Mouse (Mus musculus): Measurements from ENCODE around the gene Arhgap44. TPM values are rescaled to one million over a fixed set of nuclear protein-coding genes. Genes with fewer than 3 reads are reported as not detected.

Arhgap44 gene
- polyA plus RNA-seq (2015; fragmentation: Nextera tagmentation; extraction: Ambion mirVana) = 16.4 and 18.3 TPM in 2 replicates

GRCm38 (mm10) chr11:65162767-65163120 is at the start of gene Arhgap44:
Gene Arhgap44 (minus strand): TSS chr11:65162961.
- Histone ChIP-seq H3K4me3 (ENCODE audit: low read length) (peak within 1 kb of the TSS; percentile 94), H3K9ac (ENCODE audit: low read length) (peak within 1 kb of the TSS; percentile 90), H3K36me3 (ENCODE audit: control insufficient read depth, insufficient read depth, low read length) (no peaks in the 10 kb centered on the region), H3K4me2 (ENCODE audit: low read depth, low read length) (peak within 1 kb of the TSS; percentile 78), H3K27me3 (ENCODE audit: control insufficient read depth, insufficient read depth, low read depth, low read length) (no peaks in the 10 kb centered on the region), H3K9me3 (ENCODE audit: control insufficient read depth, low read length) (no peaks in the 10 kb centered on the region), H3K4me1 (replicated peaks; ENCODE audit: control insufficient read depth, insufficient read depth, low read length) (0 out of 2 replicates have a peak, but pooled peaks cover 5% of the 10 kb centered on the region), H3K27ac (ENCODE audit: low read length) (peak within 1 kb of the TSS; percentile 93)
- peak; percentile 87 for ATAC-seq (ENCODE audit: low read depth)
- WGBS = 0% methylated on average over 27 of the region's 27 CpGs

GRCm38 (mm10) chr11:65211701-65212100 is 48.9 kb upstream of the Arhgap44 start:
- 40% methylated on average over 6 of the region's 6 CpGs for WGBS
- no peaks in the 10 kb centered on the region for H3K27me3 ChIP-seq (ENCODE audit: control insufficient read depth, insufficient read depth, low read depth, low read length)
- ATAC-seq (ENCODE audit: low read depth) = peak; percentile 47; the same call in 1 of the 2 replicates
- no peaks in the 10 kb centered on the region for H3K9me3 ChIP-seq (ENCODE audit: control insufficient read depth, low read length)
- H3K27ac ChIP-seq (ENCODE audit: low read length) = no peak overlapping the region
- no peaks in the 10 kb centered on the region for H3K36me3 ChIP-seq (ENCODE audit: control insufficient read depth, insufficient read depth, low read length)
- H3K4me1 ChIP-seq (replicated peaks; ENCODE audit: control insufficient read depth, insufficient read depth, low read length) = peaks cover 9% of the 10 kb centered on the region
- H3K4me3 ChIP-seq (ENCODE audit: low read length) = no peak overlapping the region
- no peak overlapping the region for H3K9ac ChIP-seq (ENCODE audit: low read length)
- no peak overlapping the region for H3K4me2 ChIP-seq (ENCODE audit: low read depth, low read length)

GRCm38 (mm10) chr11:65209441-65209840 is 46.7 kb upstream of the Arhgap44 start:
- H3K27ac ChIP-seq (ENCODE audit: low read length) = no peak overlapping the region
- no peaks in the 10 kb centered on the region for H3K9me3 ChIP-seq (ENCODE audit: control insufficient read depth, low read length)
- peaks cover 2% of the 10 kb centered on the region; the same call in 1 of the 2 replicates for H3K4me1 ChIP-seq (replicated peaks; ENCODE audit: control insufficient read depth, insufficient read depth, low read length)
- H3K27me3 ChIP-seq (ENCODE audit: control insufficient read depth, insufficient read depth, low read depth, low read length) = no peaks in the 10 kb centered on the region
- 0 out of 2 replicates have a peak, but pooled peaks have one; percentile 24 for ATAC-seq (ENCODE audit: low read depth)
- no peak overlapping the region for H3K9ac ChIP-seq (ENCODE audit: low read length)
- H3K36me3 ChIP-seq (ENCODE audit: control insufficient read depth, insufficient read depth, low read length) = no peaks in the 10 kb centered on the region
- no peak overlapping the region for H3K4me2 ChIP-seq (ENCODE audit: low read depth, low read length)
- no peak overlapping the region for H3K4me3 ChIP-seq (ENCODE audit: low read length)
- 33% methylated on average over 6 of the region's 6 CpGs for WGBS

- Histone ChIP-seq H3K36me3 (ENCODE audit: control insufficient read depth, insufficient read depth, low read length) (no peaks in the 10 kb centered on the region; the same call in 1 of the 2 replicates), H3K27me3 (ENCODE audit: control insufficient read depth, insufficient read depth, low read depth, low read length) (no peaks in the 10 kb centered on the region), H3K4me2 (ENCODE audit: low read depth, low read length) (no peak overlapping the region), H3K4me3 (ENCODE audit: low read length) (no peak overlapping the region), H3K9ac (ENCODE audit: low read length) (no peak overlapping the region), H3K4me1 (replicated peaks; ENCODE audit: control insufficient read depth, insufficient read depth, low read length) (peaks cover 2% of the 10 kb centered on the region; the same call in 1 of the 2 replicates), H3K9me3 (ENCODE audit: control insufficient read depth, low read length) (no peaks in the 10 kb centered on the region), H3K27ac (ENCODE audit: low read length) (no peak overlapping the region)
- WGBS = 44% methylated on average over 5 of the region's 5 CpGs
- no peak for ATAC-seq (ENCODE audit: low read depth)
These were observed 42.5 kb upstream of the Arhgap44 start for GRCm38 (mm10) chr11:65205306-65205705.

GRCm38 (mm10) chr11:65204651-65205050 is 41.9 kb upstream of the Arhgap44 start:
- WGBS = 51% methylated on average over 13 of the region's 13 CpGs
- no peaks in the 10 kb centered on the region for H3K9me3 ChIP-seq (ENCODE audit: control insufficient read depth, low read length)
- no peak overlapping the region for H3K27ac ChIP-seq (ENCODE audit: low read length)
- no peaks in the 10 kb centered on the region for H3K27me3 ChIP-seq (ENCODE audit: control insufficient read depth, insufficient read depth, low read depth, low read length)
- H3K36me3 ChIP-seq (ENCODE audit: control insufficient read depth, insufficient read depth, low read length) = no peaks in the 10 kb centered on the region; the same call in 1 of the 2 replicates
- peaks cover 2% of the 10 kb centered on the region; the same call in 1 of the 2 replicates for H3K4me1 ChIP-seq (replicated peaks; ENCODE audit: control insufficient read depth, insufficient read depth, low read length)
- H3K4me2 ChIP-seq (ENCODE audit: low read depth, low read length) = no peak overlapping the region
- no peak overlapping the region for H3K9ac ChIP-seq (ENCODE audit: low read length)
- H3K4me3 ChIP-seq (ENCODE audit: low read length) = no peak overlapping the region
- no peak for ATAC-seq (ENCODE audit: low read depth)

- 78% methylated on average over 1 of the region's 1 CpGs for WGBS
- H3K36me3 ChIP-seq (ENCODE audit: control insufficient read depth, insufficient read depth, low read length) = no peaks in the 10 kb centered on the region; the same call in 1 of the 2 replicates
- ATAC-seq (ENCODE audit: low read depth) = no peak
- peaks cover 2% of the 10 kb centered on the region; the same call in 1 of the 2 replicates for H3K4me1 ChIP-seq (replicated peaks; ENCODE audit: control insufficient read depth, insufficient read depth, low read length)
- no peak overlapping the region for H3K9ac ChIP-seq (ENCODE audit: low read length)
- no peak overlapping the region for H3K4me2 ChIP-seq (ENCODE audit: low read depth, low read length)
- no peak overlapping the region for H3K27ac ChIP-seq (ENCODE audit: low read length)
- no peak overlapping the region for H3K4me3 ChIP-seq (ENCODE audit: low read length)
- H3K9me3 ChIP-seq (ENCODE audit: control insufficient read depth, low read length) = no peaks in the 10 kb centered on the region
- H3K27me3 ChIP-seq (ENCODE audit: control insufficient read depth, insufficient read depth, low read depth, low read length) = no peaks in the 10 kb centered on the region
These were observed 40.3 kb upstream of the Arhgap44 start for GRCm38 (mm10) chr11:65203020-65203419.

- Histone ChIP-seq H3K9ac (ENCODE audit: low read length) (no peak overlapping the region), H3K4me1 (replicated peaks; ENCODE audit: control insufficient read depth, insufficient read depth, low read length) (peaks cover 2% of the 10 kb centered on the region; the same call in 1 of the 2 replicates)
- ATAC-seq (ENCODE audit: low read depth) = peak; percentile 86
These were observed 39.5 kb upstream of the Arhgap44 start for GRCm38 (mm10) chr11:65202236-65202635.

GRCm38 (mm10) chr11:65198026-65198425 is 35.3 kb upstream of the Arhgap44 start:
- Histone ChIP-seq H3K4me3 (ENCODE audit: low read length) (no peak overlapping the region), H3K36me3 (ENCODE audit: control insufficient read depth, insufficient read depth, low read length) (no peaks in the 10 kb centered on the region), H3K4me2 (ENCODE audit: low read depth, low read length) (no peak overlapping the region), H3K4me1 (replicated peaks; ENCODE audit: control insufficient read depth, insufficient read depth, low read length) (no peaks in the 10 kb centered on the region), H3K9ac (ENCODE audit: low read length) (no peak overlapping the region), H3K9me3 (ENCODE audit: control insufficient read depth, low read length) (no peaks in the 10 kb centered on the region), H3K27ac (ENCODE audit: low read length) (no peak overlapping the region), H3K27me3 (ENCODE audit: control insufficient read depth, insufficient read depth, low read depth, low read length) (no peaks in the 10 kb centered on the region)
- 77% methylated on average over 3 of the region's 3 CpGs for WGBS
- ATAC-seq (ENCODE audit: low read depth) = no peak

More at GRCm38 (mm10) chr11:65202236-65202635, 39.5 kb upstream of the Arhgap44 start:
- WGBS = 5% methylated on average over 5 of the region's 5 CpGs
- no peak overlapping the region for H3K4me2 ChIP-seq (ENCODE audit: low read depth, low read length)
- no peaks in the 10 kb centered on the region for H3K9me3 ChIP-seq (ENCODE audit: control insufficient read depth, low read length)
- no peaks in the 10 kb centered on the region for H3K27me3 ChIP-seq (ENCODE audit: control insufficient read depth, insufficient read depth, low read depth, low read length)
- no peak overlapping the region for H3K4me3 ChIP-seq (ENCODE audit: low read length)
- H3K36me3 ChIP-seq (ENCODE audit: control insufficient read depth, insufficient read depth, low read length) = no peaks in the 10 kb centered on the region; the same call in 1 of the 2 replicates
- H3K27ac ChIP-seq (ENCODE audit: low read length) = no peak overlapping the region

- no peak overlapping the region for H3K9ac ChIP-seq (ENCODE audit: low read length)
- WGBS = 2% methylated on average over 3 of the region's 3 CpGs
- ATAC-seq (ENCODE audit: low read depth) = peak; percentile 47; the same call in 1 of the 2 replicates
- H3K27me3 ChIP-seq (ENCODE audit: control insufficient read depth, insufficient read depth, low read depth, low read length) = no peaks in the 10 kb centered on the region
- H3K4me2 ChIP-seq (ENCODE audit: low read depth, low read length) = no peak overlapping the region
- no peaks in the 10 kb centered on the region for H3K9me3 ChIP-seq (ENCODE audit: control insufficient read depth, low read length)
- no peak overlapping the region for H3K27ac ChIP-seq (ENCODE audit: low read length)
- no peaks in the 10 kb centered on the region for H3K36me3 ChIP-seq (ENCODE audit: control insufficient read depth, insufficient read depth, low read length)
- no peak overlapping the region for H3K4me3 ChIP-seq (ENCODE audit: low read length)
- H3K4me1 ChIP-seq (replicated peaks; ENCODE audit: control insufficient read depth, insufficient read depth, low read length) = no peaks in the 10 kb centered on the region
These were observed 34.5 kb upstream of the Arhgap44 start for GRCm38 (mm10) chr11:65197280-65197679.

Measured in lung, embryonic 16.5 days (tissue).